Mouse (Mus musculus) WW6 (cell line): Measurements from ENCODE around the gene Rgs12.
A peak's percentile ranks its signal among the peaks of the same experiment; 100 is the strongest.

Source experiments
- DNase-seq: peaks from one replicate; pipeline ENCODE4 v3.0.0-alpha.2; 2013; ENCODE audit warnings: low read depth, low spot score

Gene Rgs12

GRCm38 (mm10) chr5:34980099-34980498 is 30.9 kb downstream of the Rgs12 start:
- no peak for DNase-seq

- no peak for DNase-seq
These were observed 32.5 kb downstream of the Rgs12 start for GRCm38 (mm10) chr5:34981734-34982133.

GRCm38 (mm10) chr5:34984933-34985332 is 35.7 kb downstream of the Rgs12 start:
- DNase-seq: no peak

GRCm38 (mm10) chr5:34985867-34986266 is 36.6 kb downstream of the Rgs12 start:
- no peak for DNase-seq

GRCm38 (mm10) chr5:34987396-34987795 is 38.2 kb downstream of the Rgs12 start:
- no peak for DNase-seq

- DNase-seq: no peak
These were observed 39.4 kb downstream of the Rgs12 start for GRCm38 (mm10) chr5:34988690-34989089.

GRCm38 (mm10) chr5:34989321-34989772 is 40.1 kb downstream of the Rgs12 start:
- no peak for DNase-seq

- peak; percentile 39 for DNase-seq
These were observed 49.5 kb downstream of the Rgs12 start for GRCm38 (mm10) chr5:34998754-34999153.

- DNase-seq: no peak
These were observed 50.0 kb downstream of the Rgs12 start for GRCm38 (mm10) chr5:34999281-34999680.

GRCm38 (mm10) chr5:35000323-35000722 is 51.1 kb downstream of the Rgs12 start:
- no peak for DNase-seq

GRCm38 (mm10) chr5:35001144-35001543 is 51.9 kb downstream of the Rgs12 start:
- no peak for DNase-seq

- DNase-seq: no peak
These were observed 54.4 kb downstream of the Rgs12 start for GRCm38 (mm10) chr5:35003611-35004162.

GRCm38 (mm10) chr5:35004769-35005168 is 55.5 kb downstream of the Rgs12 start:
- no peak for DNase-seq

GRCm38 (mm10) chr5:35005659-35006058 is 56.4 kb downstream of the Rgs12 start:
- no peak for DNase-seq

- DNase-seq: no peak
These were observed 57.4 kb downstream of the Rgs12 start for GRCm38 (mm10) chr5:35006599-35006998.

- DNase-seq: no peak
These were observed 59.9 kb downstream of the Rgs12 start for GRCm38 (mm10) chr5:35009163-35009562.

GRCm38 (mm10) chr5:35010656-35011055 is 61.4 kb downstream of the Rgs12 start:
- DNase-seq: no peak

GRCm38 (mm10) chr5:35011156-35011923 is 62.1 kb downstream of the Rgs12 start:
- DNase-seq: no peak

- DNase-seq: no peak
These were observed 64.8 kb downstream of the Rgs12 start for GRCm38 (mm10) chr5:35014036-35014435.

GRCm38 (mm10) chr5:35019673-35020300 is 70.5 kb downstream of the Rgs12 start:
- no peak for DNase-seq

- no peak for DNase-seq
These were observed 71.4 kb downstream of the Rgs12 start for GRCm38 (mm10) chr5:35020410-35021241.

GRCm38 (mm10) chr5:35024975-35025374 is 75.7 kb downstream of the Rgs12 start:
- DNase-seq: no peak
